Mouse (Mus musculus) forebrain, embryonic 10.5 days (tissue): ENCODE data around the gene Ppfia2. TPM values are rescaled to one million over a fixed set of nuclear protein-coding genes. Genes with fewer than 3 reads are reported as not detected.

Experiments
- DNase-seq: peaks from one replicate; pipeline ENCODE4 v3.0.0-alpha.2; 2017; ENCODE audit warnings: low spot score; ENCODE audit errors: extremely low spot score
- H3K27ac ChIP-seq: fragments of 300-500 bp; sonication (generic); 2 replicates; pipeline ENCODE4 v1.5.1; 2016; ENCODE audit warnings: mild to moderate bottlenecking
- H3K27me3 ChIP-seq: fragments of 300-500 bp; sonication (generic); 2 replicates; pipeline ENCODE4 v1.6.1; 2016; ENCODE audit warnings: mild to moderate bottlenecking; ENCODE audit not compliant: poor library complexity, severe bottlenecking
- H3K36me3 ChIP-seq: fragments of 300-500 bp; sonication (generic); replicated peaks from 2 replicates; pipeline ENCODE4 v1.6.1; 2016; ENCODE audit warnings: mild to moderate bottlenecking, moderate library complexity
- H3K4me1 ChIP-seq: fragments of 300-500 bp; sonication (generic); 2 replicates; pipeline ENCODE4 v1.6.1; 2016
- H3K4me3 ChIP-seq: fragments of 300-500 bp; sonication (generic); 2 replicates; pipeline ENCODE4 v1.5.1; 2016; ENCODE audit warnings: mild to moderate bottlenecking, moderate library complexity
- H3K9me3 ChIP-seq: fragments of 300-500 bp; sonication (generic); 2 replicates; pipeline ENCODE4 v1.6.1; 2016; ENCODE audit warnings: mild to moderate bottlenecking, moderate library complexity
- WGBS: fragments of 180-500 bp; shearing (Covaris S2); methylation state at CpG from one replicate; pipeline ENCODE4 v1.1.7; 2016; 5-methylcytosine and 5-hydroxymethylcytosine counted together
- polyA plus RNA-seq: library from polyadenylated mRNA; unstranded; fragments of >200 nt; fragmentation: Nextera tagmentation; extraction: Ambion mirVana; gene quantifications from 2 replicates; pipeline ENCODE4 v1.2.1, GENCODE M21; 2016

The Ppfia2 gene
- polyA plus RNA-seq, 1 experiment from 2014 or later: 0.47 TPM

DNA sequence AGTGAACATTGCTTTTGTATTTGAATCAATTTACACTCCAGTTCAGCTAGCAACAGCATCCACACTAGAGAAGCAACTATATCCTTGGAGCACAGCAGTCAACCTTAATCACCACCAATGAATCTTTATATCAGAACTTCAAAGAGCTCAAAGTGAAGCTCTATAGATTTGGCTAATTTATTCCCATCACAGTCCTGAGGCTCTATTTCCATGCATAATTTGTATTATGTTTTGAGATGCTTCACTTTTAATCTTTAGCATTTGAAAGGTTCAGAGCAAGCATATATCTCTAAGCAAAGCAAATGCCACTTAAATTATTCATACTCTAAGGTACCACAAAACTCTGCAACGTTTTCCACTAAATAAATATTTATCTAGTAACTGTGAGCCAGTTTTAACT is 402.6 kb downstream of the Ppfia2 start:
- Histone ChIP-seq H3K4me3 (no peak overlapping the region), H3K9me3 (no peaks in the 10 kb centered on the region), H3K27ac (no peak overlapping the region), H3K36me3 (no peaks in the 10 kb centered on the region), H3K27me3 (no peaks in the 10 kb centered on the region), H3K4me1 (no peaks in the 10 kb centered on the region)
- DNase-seq: no peak
- 68% methylated on average over 1 of the region's 1 CpGs for WGBS

DNA sequence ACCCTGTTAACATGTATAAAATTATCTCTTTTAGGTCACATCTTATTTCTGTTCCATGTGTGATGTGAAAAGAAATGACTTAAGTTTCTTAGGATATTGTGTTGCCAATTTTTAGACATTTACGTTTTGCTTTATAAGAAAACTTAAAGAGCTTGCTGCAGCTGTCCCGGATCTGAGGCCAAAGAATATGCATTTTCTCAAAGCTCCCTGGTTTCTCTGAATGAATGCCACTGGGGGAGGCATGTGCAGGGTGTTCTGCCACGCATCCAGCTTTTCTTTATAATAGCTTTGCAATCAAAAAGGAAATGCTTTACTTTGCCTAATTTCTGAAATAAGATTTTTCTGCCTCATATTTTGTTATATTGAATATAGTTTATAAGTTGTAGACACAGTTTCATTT is 411.2 kb downstream of the Ppfia2 start:
- no peaks in the 10 kb centered on the region for H3K9me3 ChIP-seq
- no peaks in the 10 kb centered on the region for H3K36me3 ChIP-seq
- H3K4me1 ChIP-seq: no peaks in the 10 kb centered on the region
- no peak for DNase-seq
- no peak overlapping the region for H3K4me3 ChIP-seq
- 67% methylated on average over 3 of the region's 3 CpGs for WGBS
- H3K27me3 ChIP-seq: no peaks in the 10 kb centered on the region
- no peak overlapping the region for H3K27ac ChIP-seq

DNA sequence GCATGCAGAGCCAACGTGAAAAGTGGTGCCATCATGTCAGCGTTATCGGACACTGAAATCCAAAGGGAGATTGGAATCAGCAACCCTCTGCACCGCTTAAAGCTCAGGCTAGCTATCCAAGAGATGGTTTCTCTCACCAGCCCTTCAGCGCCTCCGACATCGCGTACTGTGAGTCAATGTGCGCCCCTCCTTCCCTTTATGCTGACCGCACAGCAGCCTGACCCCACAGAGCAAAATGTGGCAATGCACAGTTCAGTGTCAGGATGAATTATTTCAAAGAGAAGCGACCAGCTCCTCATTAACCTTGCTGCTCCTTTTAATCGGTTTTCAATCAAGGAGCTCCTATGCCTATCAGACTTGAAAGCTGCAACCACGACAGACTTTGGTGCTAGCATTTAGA is 426.2 kb downstream of the Ppfia2 start:
- no peaks in the 10 kb centered on the region for H3K36me3 ChIP-seq
- H3K27me3 ChIP-seq: no peaks in the 10 kb centered on the region
- H3K4me1 ChIP-seq: peaks cover 9% of the 10 kb centered on the region; the same call in 1 of the 2 replicates
- H3K27ac ChIP-seq: no peak overlapping the region
- no peak overlapping the region for H3K4me3 ChIP-seq
- WGBS: 52% methylated on average over 13 of the region's 13 CpGs
- no peaks in the 10 kb centered on the region for H3K9me3 ChIP-seq
- DNase-seq: no peak

DNA sequence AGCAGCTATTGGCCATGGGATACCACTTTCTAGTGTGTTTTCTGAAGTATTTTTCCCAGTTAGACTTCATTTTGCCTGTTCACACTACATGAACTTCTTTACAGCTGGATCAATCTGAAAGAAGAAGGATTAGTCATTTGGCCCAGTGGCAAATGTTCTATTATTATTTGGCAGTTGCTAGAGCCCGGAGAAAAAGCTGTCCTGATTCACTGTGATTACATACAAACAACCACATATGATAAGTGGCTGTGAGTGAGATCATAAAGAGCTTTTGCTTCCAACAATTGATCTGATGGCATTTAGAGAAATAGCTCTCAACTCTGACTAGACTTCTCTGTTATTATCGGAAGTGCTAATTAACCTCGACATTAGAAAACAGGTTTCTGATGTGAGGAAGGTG is 440.0 kb downstream of the Ppfia2 start:
- DNase-seq: no peak
- WGBS: 67% methylated on average over 3 of the region's 3 CpGs
- no peak overlapping the region for H3K27ac ChIP-seq
- H3K4me1 ChIP-seq: peaks cover 5% of the 10 kb centered on the region; the same call in 1 of the 2 replicates
- H3K9me3 ChIP-seq: peaks cover 2% of the 10 kb centered on the region; the same call in 1 of the 2 replicates
- no peaks in the 10 kb centered on the region for H3K36me3 ChIP-seq
- no peaks in the 10 kb centered on the region for H3K27me3 ChIP-seq
- H3K4me3 ChIP-seq: no peak overlapping the region

DNA sequence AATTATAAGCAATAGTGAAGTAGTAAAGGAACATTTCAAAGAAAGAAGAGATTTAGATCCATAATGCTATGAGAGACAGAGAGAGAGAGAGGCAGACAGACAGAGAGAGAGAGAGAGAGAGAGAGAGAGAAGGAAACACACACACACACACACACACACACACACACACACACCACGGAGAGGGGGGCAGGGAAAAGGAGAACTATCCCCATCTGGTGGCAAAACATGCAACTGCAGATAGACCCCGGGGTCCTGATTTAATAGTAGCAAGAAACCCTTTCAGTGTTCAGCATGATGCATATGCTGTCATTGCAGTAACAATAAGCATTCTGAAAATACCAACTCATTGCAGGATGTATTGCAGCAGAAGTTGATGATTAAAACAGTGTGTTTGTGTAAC is 442.9 kb downstream of the Ppfia2 start:
- H3K9me3 ChIP-seq: peaks cover 2% of the 10 kb centered on the region; the same call in 1 of the 2 replicates
- no peaks in the 10 kb centered on the region for H3K36me3 ChIP-seq
- peaks cover 5% of the 10 kb centered on the region; the same call in 1 of the 2 replicates for H3K4me1 ChIP-seq
- peak; percentile 35 for DNase-seq
- H3K27me3 ChIP-seq: no peaks in the 10 kb centered on the region
- H3K27ac ChIP-seq: no peak overlapping the region
- WGBS: 57% methylated on average over 1 of the region's 2 CpGs
- no peak overlapping the region for H3K4me3 ChIP-seq

DNA sequence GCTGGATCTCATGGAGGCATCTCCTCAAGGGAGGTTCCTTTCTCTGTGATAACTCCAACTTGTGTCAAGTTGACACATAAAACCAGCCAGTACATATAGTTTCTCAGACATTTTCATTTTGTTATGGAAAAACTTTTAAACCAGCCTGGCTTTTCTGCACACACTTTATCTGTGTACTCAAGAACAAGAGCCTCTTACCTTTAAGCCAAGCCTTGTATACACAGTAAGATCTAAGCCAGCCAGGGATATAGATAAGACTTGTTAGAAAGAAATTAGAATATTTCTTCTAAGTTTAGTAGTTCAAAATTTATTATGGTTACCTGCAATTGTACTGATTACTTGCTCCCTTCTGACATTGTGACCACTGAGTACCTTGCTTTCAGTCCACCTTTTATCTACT is 444.1 kb downstream of the Ppfia2 start:
- Histone ChIP-seq H3K9me3 (peaks cover 2% of the 10 kb centered on the region; the same call in 1 of the 2 replicates), H3K27me3 (no peaks in the 10 kb centered on the region), H3K27ac (no peak overlapping the region), H3K4me3 (no peak overlapping the region), H3K36me3 (no peaks in the 10 kb centered on the region), H3K4me1 (peaks cover 5% of the 10 kb centered on the region; the same call in 1 of the 2 replicates)
- DNase-seq: no peak

DNA sequence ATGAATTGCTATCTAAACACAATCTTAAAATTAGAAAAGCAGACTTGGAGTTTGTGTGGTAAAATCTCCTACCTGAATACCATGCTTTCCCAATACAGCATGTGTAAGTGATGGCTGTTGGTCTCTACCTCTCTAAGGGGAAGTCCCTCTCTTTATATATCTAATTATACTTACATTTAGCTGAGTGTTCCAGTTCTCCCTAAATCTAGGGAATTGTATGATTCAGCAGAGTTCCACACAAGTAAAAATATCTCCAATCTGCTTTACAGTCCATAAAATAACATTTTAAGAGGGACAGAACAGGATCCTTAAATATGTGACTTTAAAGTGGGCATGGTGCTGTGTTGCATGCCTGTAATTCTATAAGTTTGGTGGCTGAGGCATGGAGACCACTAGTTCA is 444.7 kb downstream of the Ppfia2 start:
- no peak for DNase-seq
- peaks cover 2% of the 10 kb centered on the region; the same call in 1 of the 2 replicates for H3K9me3 ChIP-seq
- H3K36me3 ChIP-seq: no peaks in the 10 kb centered on the region
- H3K4me3 ChIP-seq: no peak overlapping the region
- no peak overlapping the region for H3K27ac ChIP-seq
- H3K27me3 ChIP-seq: no peaks in the 10 kb centered on the region
- peaks cover 5% of the 10 kb centered on the region; the same call in 1 of the 2 replicates for H3K4me1 ChIP-seq

DNA sequence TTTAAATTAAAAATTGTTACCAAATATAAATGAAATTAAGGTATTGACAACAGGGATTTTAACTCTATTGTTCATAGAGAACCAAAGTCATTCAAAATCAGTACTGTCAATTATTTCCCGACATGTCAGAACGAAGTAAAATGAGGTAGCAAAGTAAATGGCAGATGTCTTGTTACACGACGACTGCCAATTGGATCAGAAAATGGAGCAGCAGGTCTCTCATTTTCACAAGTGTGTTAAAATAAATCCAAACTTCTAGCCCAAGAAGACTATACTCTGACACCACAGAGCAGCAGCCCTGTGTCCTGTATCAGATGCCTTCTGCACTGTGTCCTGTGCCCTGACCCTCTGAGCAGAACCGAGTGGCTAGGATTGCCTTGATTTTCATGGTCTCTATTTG is 454.2 kb downstream of the Ppfia2 start:
- H3K4me1 ChIP-seq: peaks cover 7% of the 10 kb centered on the region
- H3K27ac ChIP-seq: no peak overlapping the region
- H3K36me3 ChIP-seq: no peaks in the 10 kb centered on the region
- H3K27me3 ChIP-seq: no peaks in the 10 kb centered on the region
- no peaks in the 10 kb centered on the region for H3K9me3 ChIP-seq
- no peak for DNase-seq
- 89% methylated on average over 5 of the region's 5 CpGs for WGBS
- no peak overlapping the region for H3K4me3 ChIP-seq

DNA sequence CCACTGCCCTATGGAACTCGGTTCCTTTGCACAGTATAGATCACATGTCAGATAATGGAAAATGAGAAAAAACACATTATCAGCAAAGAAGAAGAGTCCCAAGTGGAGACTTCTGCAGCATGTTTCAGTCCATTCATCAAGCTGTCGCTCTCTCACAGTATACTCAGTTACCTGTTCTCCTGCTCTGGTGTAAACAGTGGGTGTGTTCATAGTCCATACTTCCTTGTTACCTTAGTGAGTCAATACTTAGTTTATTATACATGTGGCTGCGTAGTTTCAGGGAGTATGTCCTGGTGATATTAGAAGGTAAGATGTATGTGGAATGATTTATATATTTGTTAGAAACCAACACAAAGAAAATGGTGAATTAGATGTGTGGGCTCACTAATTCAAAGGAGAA is 454.7 kb downstream of the Ppfia2 start:
- Histone ChIP-seq H3K4me3 (no peak overlapping the region), H3K9me3 (no peaks in the 10 kb centered on the region), H3K36me3 (no peaks in the 10 kb centered on the region), H3K27ac (no peak overlapping the region), H3K4me1 (peaks cover 7% of the 10 kb centered on the region), H3K27me3 (no peaks in the 10 kb centered on the region)
- no peak for DNase-seq
- 96% methylated on average over 3 of the region's 3 CpGs for WGBS

DNA sequence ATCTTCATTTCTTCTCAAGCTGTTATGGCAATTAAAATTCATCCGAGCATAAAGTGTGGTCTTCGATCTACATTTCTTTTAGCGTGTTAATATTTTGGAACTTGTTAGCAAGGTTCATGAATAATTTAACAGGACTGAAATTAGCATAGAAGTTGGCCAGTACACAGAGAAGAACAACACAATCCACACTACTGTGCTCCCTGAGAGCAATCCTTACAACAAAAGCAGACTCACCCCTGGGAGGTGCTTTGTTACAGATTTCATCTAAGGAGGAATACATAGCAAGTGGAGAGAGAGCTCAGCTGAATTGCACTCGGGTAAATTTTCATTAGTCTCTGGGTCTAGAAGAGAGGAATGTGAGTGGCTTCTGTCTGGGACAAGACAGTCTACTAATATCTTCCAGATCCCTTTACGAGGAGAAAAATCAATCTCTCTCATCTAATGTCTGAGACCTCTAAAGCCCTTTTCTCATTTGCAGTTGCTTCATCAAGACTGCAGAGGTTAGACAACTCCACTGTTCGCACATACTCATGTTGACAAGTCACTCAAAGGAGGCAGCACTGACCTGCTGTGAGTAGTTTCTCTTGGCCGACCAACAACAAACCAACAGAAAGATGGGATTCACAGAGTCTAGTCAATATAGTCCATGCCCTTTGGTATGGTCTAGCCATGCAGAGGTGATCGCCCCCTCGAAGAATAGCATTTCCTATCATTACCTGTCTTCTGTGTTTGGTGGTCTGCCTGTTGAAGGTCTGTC is 458.6 kb downstream of the Ppfia2 start:
- Histone ChIP-seq H3K9me3 (no peaks in the 10 kb centered on the region), H3K4me3 (no peak overlapping the region), H3K27me3 (no peaks in the 10 kb centered on the region), H3K36me3 (no peaks in the 10 kb centered on the region), H3K4me1 (peaks cover 7% of the 10 kb centered on the region), H3K27ac (no peak overlapping the region)
- WGBS: 72% methylated on average over 9 of the region's 9 CpGs
- DNase-seq: no peak

DNA sequence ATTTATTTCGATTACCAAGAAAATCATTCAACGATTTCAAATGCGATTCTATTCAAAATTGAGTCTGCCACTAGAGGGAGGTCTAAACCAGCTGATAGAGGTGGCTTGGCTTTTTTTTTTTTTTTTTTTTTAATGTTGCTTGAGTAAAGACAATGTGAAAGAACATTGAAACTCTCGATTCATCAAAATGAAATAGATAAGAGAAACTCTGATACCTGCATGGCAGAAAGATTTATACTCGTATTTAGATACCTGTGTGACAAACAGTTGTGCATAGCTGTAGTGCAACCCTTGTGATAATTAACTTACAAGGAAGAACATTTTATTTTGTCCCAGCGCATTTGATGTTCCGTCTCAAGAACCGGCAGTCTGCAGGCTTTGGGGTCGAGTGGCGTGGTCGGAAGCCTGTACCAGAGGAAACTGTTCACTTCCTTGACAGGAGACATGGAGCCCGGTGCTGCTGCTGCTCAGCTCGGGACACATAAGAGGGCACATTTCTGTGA is 462.5 kb downstream of the Ppfia2 start:
- no peaks in the 10 kb centered on the region for H3K9me3 ChIP-seq
- no peaks in the 10 kb centered on the region for H3K27me3 ChIP-seq
- H3K4me3 ChIP-seq: peak overlapping the region; percentile 5; the same call in 1 of the 2 replicates
- no peak for DNase-seq
- H3K4me1 ChIP-seq: peaks cover 7% of the 10 kb centered on the region
- WGBS: 54% methylated on average over 13 of the region's 13 CpGs
- H3K27ac ChIP-seq: no peak overlapping the region
- H3K36me3 ChIP-seq: no peaks in the 10 kb centered on the region

DNA sequence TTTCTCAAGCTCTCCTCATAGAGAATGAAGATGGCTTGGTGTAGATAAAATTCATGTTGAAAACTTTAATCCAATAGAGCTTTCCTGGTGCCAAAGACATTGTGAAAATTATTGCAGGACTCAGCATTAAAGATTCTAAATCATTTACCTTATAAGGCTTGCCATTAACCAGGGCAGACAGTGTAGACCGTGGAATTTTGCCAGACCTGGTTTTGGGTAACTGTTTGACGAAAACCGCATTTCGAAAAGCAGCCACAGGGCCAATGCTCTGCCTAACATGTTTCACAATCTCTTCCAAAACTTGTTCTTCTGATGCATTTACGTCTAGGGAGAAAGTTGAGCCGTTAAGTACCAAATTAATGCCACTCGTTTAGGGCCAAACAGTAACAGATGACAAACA is 466.9 kb downstream of the Ppfia2 start:
- H3K4me3 ChIP-seq: no peak overlapping the region
- no peak overlapping the region for H3K27ac ChIP-seq
- H3K9me3 ChIP-seq: no peaks in the 10 kb centered on the region
- no peaks in the 10 kb centered on the region for H3K27me3 ChIP-seq
- no peaks in the 10 kb centered on the region for H3K36me3 ChIP-seq
- WGBS: 91% methylated on average over 7 of the region's 7 CpGs
- H3K4me1 ChIP-seq: no peaks in the 10 kb centered on the region
- DNase-seq: no peak

DNA sequence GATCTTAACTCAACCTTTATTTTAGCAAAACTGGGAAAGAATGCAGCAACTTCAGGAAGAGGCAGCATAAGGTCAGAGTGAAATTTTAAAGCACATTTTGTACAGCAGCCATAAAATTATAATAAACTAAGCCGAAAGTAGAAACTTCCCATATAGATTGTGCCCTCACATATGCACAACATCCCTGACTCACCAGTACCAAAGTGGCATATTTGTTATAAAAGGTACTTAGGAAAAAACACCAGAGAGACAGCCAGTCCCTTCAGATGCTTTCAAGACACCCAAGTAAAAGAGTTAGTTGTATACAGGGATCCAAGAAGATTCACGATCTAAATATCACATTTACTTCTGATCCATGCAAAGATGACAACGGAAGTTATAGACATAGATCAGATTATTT is 468.7 kb downstream of the Ppfia2 start:
- H3K9me3 ChIP-seq: no peaks in the 10 kb centered on the region
- no peaks in the 10 kb centered on the region for H3K4me1 ChIP-seq
- no peaks in the 10 kb centered on the region for H3K27me3 ChIP-seq
- DNase-seq: no peak
- H3K4me3 ChIP-seq: no peak overlapping the region
- H3K36me3 ChIP-seq: no peaks in the 10 kb centered on the region
- no peak overlapping the region for H3K27ac ChIP-seq
- 88% methylated on average over 3 of the region's 3 CpGs for WGBS
